Mouse (Mus musculus): ENCODE results near the gene Igf1. TPM values are rescaled to one million over a fixed set of nuclear protein-coding genes. Genes with fewer than 3 reads are reported as not detected.
A peak's percentile ranks its signal among the peaks of the same experiment; 100 is the strongest.

Gene Igf1
- polyA plus RNA-seq, 1 experiment from 2014 or later, result 30.5 TPM

GRCm38 (mm10) chr10:87868349-87869053, 10.4 kb downstream of the Igf1 start:
- Histone ChIP-seq H3K4me2 (replicated peaks; ENCODE audit: low read depth, low read length) (no peak overlapping the region), H3K36me3 (ENCODE audit: insufficient read depth, low read length) (no peaks in the 10 kb centered on the region), H3K4me3 (ENCODE audit: low read length) (no peak overlapping the region), H3K27ac (ENCODE audit: low read length) (no peak overlapping the region), H3K27me3 (ENCODE audit: insufficient read depth, low read length) (peaks cover 11% of the 10 kb centered on the region), H3K4me1 (ENCODE audit: insufficient read depth, low read length) (peaks cover 34% of the 10 kb centered on the region), H3K9me3 (ENCODE audit: low read length) (no peaks in the 10 kb centered on the region), H3K9ac (replicated peaks; ENCODE audit: low read length) (no peak overlapping the region)
- no peak for ATAC-seq (ENCODE audit: low FRiP score, low TSS enrichment)
- 65% methylated on average over 9 of the region's 9 CpGs for WGBS

- Histone ChIP-seq H3K4me3 (ENCODE audit: low read length) (no peak overlapping the region), H3K27me3 (ENCODE audit: insufficient read depth, low read length) (peaks cover 13% of the 10 kb centered on the region), H3K4me2 (replicated peaks; ENCODE audit: low read depth, low read length) (no peak overlapping the region), H3K9ac (replicated peaks; ENCODE audit: low read length) (no peak overlapping the region), H3K36me3 (ENCODE audit: insufficient read depth, low read length) (no peaks in the 10 kb centered on the region), H3K9me3 (ENCODE audit: low read length) (no peaks in the 10 kb centered on the region), H3K4me1 (ENCODE audit: insufficient read depth, low read length) (peaks cover 30% of the 10 kb centered on the region), H3K27ac (ENCODE audit: low read length) (no peak overlapping the region)
- no peak for ATAC-seq (ENCODE audit: low FRiP score, low TSS enrichment)
- 66% methylated on average over 2 of the region's 2 CpGs for WGBS
Measured at GRCm38 (mm10) chr10:87869151-87869550, 11.1 kb downstream of the Igf1 start.

GRCm38 (mm10) chr10:87869691-87870090, 11.6 kb downstream of the Igf1 start:
- Histone ChIP-seq H3K9ac (replicated peaks; ENCODE audit: low read length) (no peak overlapping the region), H3K27ac (ENCODE audit: low read length) (no peak overlapping the region), H3K27me3 (ENCODE audit: insufficient read depth, low read length) (peaks cover 13% of the 10 kb centered on the region), H3K9me3 (ENCODE audit: low read length) (no peaks in the 10 kb centered on the region), H3K4me2 (replicated peaks; ENCODE audit: low read depth, low read length) (no peak overlapping the region), H3K36me3 (ENCODE audit: insufficient read depth, low read length) (no peaks in the 10 kb centered on the region), H3K4me3 (ENCODE audit: low read length) (no peak overlapping the region), H3K4me1 (ENCODE audit: insufficient read depth, low read length) (peaks cover 29% of the 10 kb centered on the region)
- WGBS, result 74% methylated on average over 1 of the region's 1 CpGs
- ATAC-seq (ENCODE audit: low FRiP score, low TSS enrichment), result no peak

GRCm38 (mm10) chr10:87871863-87872647, 14.0 kb downstream of the Igf1 start:
- WGBS, result 26% methylated on average over 8 of the region's 8 CpGs
- H3K9me3 ChIP-seq (ENCODE audit: low read length), result no peaks in the 10 kb centered on the region
- no peak overlapping the region for H3K9ac ChIP-seq (replicated peaks; ENCODE audit: low read length)
- no peak overlapping the region for H3K4me2 ChIP-seq (replicated peaks; ENCODE audit: low read depth, low read length)
- H3K27ac ChIP-seq (ENCODE audit: low read length), result no peak overlapping the region
- H3K4me1 ChIP-seq (ENCODE audit: insufficient read depth, low read length), result peaks cover 22% of the 10 kb centered on the region
- no peak overlapping the region for H3K4me3 ChIP-seq (ENCODE audit: low read length)
- peaks cover 8% of the 10 kb centered on the region; the same call in 1 of the 2 replicates for H3K27me3 ChIP-seq (ENCODE audit: insufficient read depth, low read length)
- ATAC-seq (ENCODE audit: low FRiP score, low TSS enrichment), result no peak
- H3K36me3 ChIP-seq (ENCODE audit: insufficient read depth, low read length), result no peaks in the 10 kb centered on the region

GRCm38 (mm10) chr10:87872854-87873253, 14.8 kb downstream of the Igf1 start:
- 0 out of 2 replicates have a peak, but pooled peaks have one; percentile 46 for ATAC-seq (ENCODE audit: low FRiP score, low TSS enrichment)
- no peaks in the 10 kb centered on the region for H3K9me3 ChIP-seq (ENCODE audit: low read length)
- peaks cover 16% of the 10 kb centered on the region; the same call in 1 of the 2 replicates for H3K4me1 ChIP-seq (ENCODE audit: insufficient read depth, low read length)
- H3K4me3 ChIP-seq (ENCODE audit: low read length), result no peak overlapping the region
- WGBS, result 42% methylated on average over 5 of the region's 5 CpGs
- H3K9ac ChIP-seq (replicated peaks; ENCODE audit: low read length), result no peak overlapping the region
- H3K27me3 ChIP-seq (ENCODE audit: insufficient read depth, low read length), result peaks cover 8% of the 10 kb centered on the region; the same call in 1 of the 2 replicates
- no peak overlapping the region for H3K4me2 ChIP-seq (replicated peaks; ENCODE audit: low read depth, low read length)
- H3K36me3 ChIP-seq (ENCODE audit: insufficient read depth, low read length), result no peaks in the 10 kb centered on the region
- no peak overlapping the region for H3K27ac ChIP-seq (ENCODE audit: low read length)

GRCm38 (mm10) chr10:87873516-87873915, 15.5 kb downstream of the Igf1 start:
- peaks cover 8% of the 10 kb centered on the region; the same call in 1 of the 2 replicates for H3K27me3 ChIP-seq (ENCODE audit: insufficient read depth, low read length)
- H3K27ac ChIP-seq (ENCODE audit: low read length), result no peak overlapping the region
- ATAC-seq (ENCODE audit: low FRiP score, low TSS enrichment), result no peak
- H3K4me1 ChIP-seq (ENCODE audit: insufficient read depth, low read length), result peaks cover 14% of the 10 kb centered on the region; the same call in 1 of the 2 replicates
- H3K9ac ChIP-seq (replicated peaks; ENCODE audit: low read length), result no peak overlapping the region
- H3K9me3 ChIP-seq (ENCODE audit: low read length), result no peaks in the 10 kb centered on the region
- 96% methylated on average over 3 of the region's 3 CpGs for WGBS
- no peaks in the 10 kb centered on the region for H3K36me3 ChIP-seq (ENCODE audit: insufficient read depth, low read length)
- H3K4me3 ChIP-seq (ENCODE audit: low read length), result no peak overlapping the region
- no peak overlapping the region for H3K4me2 ChIP-seq (replicated peaks; ENCODE audit: low read depth, low read length)

- Histone ChIP-seq H3K36me3 (ENCODE audit: insufficient read depth, low read length) (no peaks in the 10 kb centered on the region), H3K4me2 (replicated peaks; ENCODE audit: low read depth, low read length) (no peak overlapping the region), H3K27me3 (ENCODE audit: insufficient read depth, low read length) (no peaks in the 10 kb centered on the region), H3K4me3 (ENCODE audit: low read length) (no peak overlapping the region), H3K4me1 (ENCODE audit: insufficient read depth, low read length) (0 out of 2 replicates have a peak, but pooled peaks cover under 1% of the 10 kb centered on the region), H3K9ac (replicated peaks; ENCODE audit: low read length) (no peak overlapping the region), H3K9me3 (ENCODE audit: low read length) (no peaks in the 10 kb centered on the region), H3K27ac (ENCODE audit: low read length) (no peak overlapping the region)
- no peak for ATAC-seq (ENCODE audit: low FRiP score, low TSS enrichment)
- 90% methylated on average over 7 of the region's 7 CpGs for WGBS
Measured at GRCm38 (mm10) chr10:87880071-87880785, 22.2 kb downstream of the Igf1 start.

GRCm38 (mm10) chr10:87885326-87886040, 27.4 kb downstream of the Igf1 start:
- Histone ChIP-seq H3K27me3 (ENCODE audit: insufficient read depth, low read length) (no peaks in the 10 kb centered on the region), H3K4me1 (ENCODE audit: insufficient read depth, low read length) (no peaks in the 10 kb centered on the region), H3K9ac (replicated peaks; ENCODE audit: low read length) (no peak overlapping the region), H3K4me2 (replicated peaks; ENCODE audit: low read depth, low read length) (no peak overlapping the region), H3K27ac (ENCODE audit: low read length) (no peak overlapping the region), H3K9me3 (ENCODE audit: low read length) (no peaks in the 10 kb centered on the region), H3K4me3 (ENCODE audit: low read length) (no peak overlapping the region), H3K36me3 (ENCODE audit: insufficient read depth, low read length) (no peaks in the 10 kb centered on the region)
- WGBS, result 89% methylated on average over 2 of the region's 2 CpGs
- ATAC-seq (ENCODE audit: low FRiP score, low TSS enrichment), result no peak

- Histone ChIP-seq H3K27ac (ENCODE audit: low read length) (no peak overlapping the region), H3K9ac (replicated peaks; ENCODE audit: low read length) (no peak overlapping the region), H3K27me3 (ENCODE audit: insufficient read depth, low read length) (no peaks in the 10 kb centered on the region), H3K4me2 (replicated peaks; ENCODE audit: low read depth, low read length) (no peak overlapping the region), H3K4me1 (ENCODE audit: insufficient read depth, low read length) (no peaks in the 10 kb centered on the region), H3K36me3 (ENCODE audit: insufficient read depth, low read length) (no peaks in the 10 kb centered on the region), H3K4me3 (ENCODE audit: low read length) (no peak overlapping the region), H3K9me3 (ENCODE audit: low read length) (no peaks in the 10 kb centered on the region)
- no peak for ATAC-seq (ENCODE audit: low FRiP score, low TSS enrichment)
Measured at GRCm38 (mm10) chr10:87889850-87890249, 31.8 kb downstream of the Igf1 start.
